Mouse (Mus musculus) heart, embryonic 13.5 days (tissue): ENCODE data around the gene Cwh43. TPM values are rescaled to one million over a fixed set of nuclear protein-coding genes. Genes with fewer than 3 reads are reported as not detected.

Experiments
- ATAC-seq: fragments of 200-750 bp; cut with Nextera tagmentation; 2 replicates; pipeline ENCODE4 v1.8.0; 2017; ENCODE audit warnings: moderate TSS enrichment; ENCODE audit not compliant: insufficient number of reproducible peaks, low FRiP score, low TSS enrichment; ENCODE audit errors: extremely low read depth
- H3K27ac ChIP-seq: fragments of 300-500 bp; sonication (generic); replicated peaks from 2 replicates; pipeline ENCODE4 v1.5.1; 2015; ENCODE audit warnings: moderate library complexity, mild to moderate bottlenecking, inconsistent platforms
- H3K27me3 ChIP-seq: fragments of 300-500 bp; sonication (generic); replicated peaks from 2 replicates; pipeline ENCODE4 v1.6.1; 2015; ENCODE audit warnings: mild to moderate bottlenecking, inconsistent platforms
- H3K36me3 ChIP-seq: fragments of 300-500 bp; sonication (generic); 2 replicates; pipeline ENCODE4 v1.6.1; 2015; ENCODE audit warnings: mild to moderate bottlenecking, inconsistent platforms
- H3K4me1 ChIP-seq: fragments of 300-500 bp; sonication (generic); 2 replicates; pipeline ENCODE4 v1.6.1; 2015; ENCODE audit warnings: inconsistent platforms
- H3K4me2 ChIP-seq: fragments of 300-500 bp; sonication (generic); 2 replicates; pipeline ENCODE4 v1.6.1; 2015; ENCODE audit warnings: inconsistent platforms, mild to moderate bottlenecking, moderate library complexity
- H3K4me3 ChIP-seq: fragments of 300-500 bp; sonication (generic); 2 replicates; pipeline ENCODE4 v1.5.1; 2015; ENCODE audit warnings: moderate library complexity, mild to moderate bottlenecking, inconsistent platforms
- H3K9ac ChIP-seq: fragments of 300-500 bp; sonication (generic); 2 replicates; pipeline ENCODE4 v1.6.1; 2015; ENCODE audit warnings: inconsistent platforms, mild to moderate bottlenecking, moderate library complexity
- H3K9me3 ChIP-seq: fragments of 300-500 bp; sonication (generic); 2 replicates; pipeline ENCODE4 v1.6.1; 2016; ENCODE audit warnings: inconsistent platforms
- WGBS: fragments of 180-500 bp; shearing (Covaris S2); methylation state at CpG from one replicate; pipeline ENCODE4 v1.1.7; 2015; ENCODE audit warnings: mixed read lengths; 5-methylcytosine and 5-hydroxymethylcytosine counted together
- polyA plus RNA-seq: library from polyadenylated mRNA; unstranded; fragments of >200 nt; fragmentation: Nextera tagmentation; extraction: Ambion mirVana; gene quantifications from 2 replicates; pipeline ENCODE4 v1.2.1, GENCODE M21; 2015

The Cwh43 gene
- polyA plus RNA-seq, 1 experiment from 2014 or later, result not detected

GRCm38 (mm10) chr5:73373184-73373583, 32.7 kb upstream of the Cwh43 start:
- Histone ChIP-seq H3K9me3 (no peaks in the 10 kb centered on the region), H3K4me1 (0 out of 2 replicates have a peak, but pooled peaks cover 5% of the 10 kb centered on the region), H3K27ac (no peak overlapping the region), H3K4me3 (no peak overlapping the region), H3K27me3 (no peaks in the 10 kb centered on the region; the same call in 1 of the 2 replicates), H3K4me2 (no peak overlapping the region), H3K9ac (no peak overlapping the region), H3K36me3 (no peaks in the 10 kb centered on the region)
- 37% methylated on average over 3 of the region's 3 CpGs for WGBS
- ATAC-seq, result no peak

- H3K9ac ChIP-seq, result no peak overlapping the region
- no peaks in the 10 kb centered on the region for H3K36me3 ChIP-seq
- H3K27ac ChIP-seq, result no peak overlapping the region
- H3K4me3 ChIP-seq, result no peak overlapping the region
- no peak overlapping the region for H3K4me2 ChIP-seq
- 0 out of 2 replicates have a peak, but pooled peaks cover 3% of the 10 kb centered on the region for H3K4me1 ChIP-seq
- no peak for ATAC-seq
- no peaks in the 10 kb centered on the region for H3K9me3 ChIP-seq
- H3K27me3 ChIP-seq, result peaks cover 9% of the 10 kb centered on the region
- 70% methylated on average over 9 of the region's 9 CpGs for WGBS
These were observed 29.8 kb upstream of the Cwh43 start for GRCm38 (mm10) chr5:73376041-73376440.

GRCm38 (mm10) chr5:73376491-73376890, 29.4 kb upstream of the Cwh43 start:
- Histone ChIP-seq H3K4me1 (0 out of 2 replicates have a peak, but pooled peaks cover 3% of the 10 kb centered on the region), H3K4me2 (no peak overlapping the region), H3K27me3 (peaks cover 13% of the 10 kb centered on the region), H3K9ac (no peak overlapping the region), H3K9me3 (no peaks in the 10 kb centered on the region), H3K27ac (no peak overlapping the region), H3K4me3 (no peak overlapping the region), H3K36me3 (no peaks in the 10 kb centered on the region)
- WGBS, result 80% methylated on average over 7 of the region's 7 CpGs
- ATAC-seq, result no peak

GRCm38 (mm10) chr5:73379908-73380307, 26.0 kb upstream of the Cwh43 start:
- WGBS, result 17% methylated on average over 3 of the region's 3 CpGs
- Histone ChIP-seq H3K4me3 (no peak overlapping the region), H3K4me2 (no peak overlapping the region), H3K9ac (no peak overlapping the region), H3K27me3 (peaks cover 14% of the 10 kb centered on the region), H3K27ac (no peak overlapping the region), H3K36me3 (no peaks in the 10 kb centered on the region), H3K4me1 (0 out of 2 replicates have a peak, but pooled peaks cover 6% of the 10 kb centered on the region), H3K9me3 (no peaks in the 10 kb centered on the region)
- peak; percentile 31; the same call in 1 of the 2 replicates for ATAC-seq

GRCm38 (mm10) chr5:73380829-73381228, 25.0 kb upstream of the Cwh43 start:
- 35% methylated on average over 8 of the region's 8 CpGs for WGBS
- Histone ChIP-seq H3K36me3 (no peaks in the 10 kb centered on the region), H3K9me3 (no peaks in the 10 kb centered on the region), H3K27ac (no peak overlapping the region), H3K27me3 (peaks cover 14% of the 10 kb centered on the region), H3K4me2 (no peak overlapping the region), H3K4me3 (no peak overlapping the region), H3K4me1 (0 out of 2 replicates have a peak, but pooled peaks cover 6% of the 10 kb centered on the region), H3K9ac (no peak overlapping the region)
- ATAC-seq, result no peak

- H3K4me2 ChIP-seq, result no peak overlapping the region
- H3K27me3 ChIP-seq, result peaks cover 14% of the 10 kb centered on the region
- no peaks in the 10 kb centered on the region for H3K9me3 ChIP-seq
- no peaks in the 10 kb centered on the region for H3K36me3 ChIP-seq
- no peak overlapping the region for H3K27ac ChIP-seq
- no peak overlapping the region for H3K4me3 ChIP-seq
- no peak for ATAC-seq
- H3K4me1 ChIP-seq, result 0 out of 2 replicates have a peak, but pooled peaks cover 6% of the 10 kb centered on the region
- 77% methylated on average over 7 of the region's 7 CpGs for WGBS
- 0 out of 2 replicates have a peak overlapping the region, but pooled peaks have one; percentile 14 for H3K9ac ChIP-seq
These were observed 24.4 kb upstream of the Cwh43 start for GRCm38 (mm10) chr5:73381510-73381909.

- Histone ChIP-seq H3K27me3 (peaks cover 14% of the 10 kb centered on the region), H3K27ac (no peak overlapping the region), H3K4me2 (no peak overlapping the region), H3K36me3 (no peaks in the 10 kb centered on the region), H3K4me3 (no peak overlapping the region), H3K4me1 (0 out of 2 replicates have a peak, but pooled peaks cover 4% of the 10 kb centered on the region), H3K9me3 (no peaks in the 10 kb centered on the region), H3K9ac (no peak overlapping the region)
- ATAC-seq, result no peak
- whole genome bisulfite sequencing, result 66% methylated on average over 9 of the region's 9 CpGs
These were observed 23.8 kb upstream of the Cwh43 start for GRCm38 (mm10) chr5:73381976-73382540.

GRCm38 (mm10) chr5:73382737-73383646, 22.9 kb upstream of the Cwh43 start:
- Histone ChIP-seq H3K4me2 (no peak overlapping the region), H3K9ac (no peak overlapping the region)

GRCm38 (mm10) chr5:73383647-73383970, 22.3 kb upstream of the Cwh43 start:
- H3K4me1 ChIP-seq, result 0 out of 2 replicates have a peak, but pooled peaks cover 4% of the 10 kb centered on the region
- H3K9ac ChIP-seq, result no peak overlapping the region
- no peak overlapping the region for H3K4me3 ChIP-seq
- H3K9me3 ChIP-seq, result no peaks in the 10 kb centered on the region
- no peak for ATAC-seq
- no peaks in the 10 kb centered on the region for H3K36me3 ChIP-seq
- H3K4me2 ChIP-seq, result no peak overlapping the region
- WGBS, result 69% methylated on average over 4 of the region's 4 CpGs
- H3K27me3 ChIP-seq, result peaks cover 14% of the 10 kb centered on the region
- H3K27ac ChIP-seq, result no peak overlapping the region

More at GRCm38 (mm10) chr5:73382737-73383646, 22.9 kb upstream of the Cwh43 start:
- Histone ChIP-seq H3K36me3 (no peaks in the 10 kb centered on the region), H3K4me1 (0 out of 2 replicates have a peak, but pooled peaks cover 4% of the 10 kb centered on the region), H3K4me3 (no peak overlapping the region), H3K27ac (no peak overlapping the region), H3K9me3 (no peaks in the 10 kb centered on the region), H3K27me3 (peaks cover 14% of the 10 kb centered on the region)
- WGBS, result 26% methylated on average over 3 of the region's 3 CpGs
- ATAC-seq, result no peak

- H3K27ac ChIP-seq, result no peak overlapping the region
- no peaks in the 10 kb centered on the region for H3K4me1 ChIP-seq
- no peaks in the 10 kb centered on the region for H3K36me3 ChIP-seq
- no peak overlapping the region for H3K9ac ChIP-seq
- 82% methylated on average over 9 of the region's 9 CpGs for WGBS
- no peak for ATAC-seq
- H3K4me3 ChIP-seq, result no peak overlapping the region
- H3K4me2 ChIP-seq, result no peak overlapping the region
- H3K9me3 ChIP-seq, result no peaks in the 10 kb centered on the region
- no peaks in the 10 kb centered on the region; the same call in 1 of the 2 replicates for H3K27me3 ChIP-seq
These were observed 12.8 kb upstream of the Cwh43 start for GRCm38 (mm10) chr5:73393041-73393440.

GRCm38 (mm10) chr5:73399768-73400526, 5.9 kb upstream of the Cwh43 start:
- no peaks in the 10 kb centered on the region for H3K36me3 ChIP-seq
- ATAC-seq, result no peak; the same call in 1 of the 2 replicates
- no peak overlapping the region for H3K27ac ChIP-seq
- no peak overlapping the region for H3K4me3 ChIP-seq
- 30% methylated on average over 7 of the region's 7 CpGs for WGBS
- peaks cover 16% of the 10 kb centered on the region for H3K27me3 ChIP-seq
- H3K4me2 ChIP-seq, result no peak overlapping the region
- no peak overlapping the region; the same call in 1 of the 2 replicates for H3K9ac ChIP-seq
- H3K9me3 ChIP-seq, result no peaks in the 10 kb centered on the region
- H3K4me1 ChIP-seq, result peaks cover 13% of the 10 kb centered on the region
